Mouse (Mus musculus): ENCODE results near the gene Farsb. TPM values are rescaled to one million over a fixed set of nuclear protein-coding genes. Genes with fewer than 3 reads are reported as not detected.

The Farsb gene
- total and polyA plus RNA-seq, 3 experiments, result 114 to 205 (median 180) TPM

GRCm38 (mm10) chr1:78448091-78448490 lies 40.6 kb downstream of the Farsb start:
- no peak for DNase-seq (ENCODE audit: extremely low read depth)
- TF ChIP-seq SMC3 (IDR thresholded peaks at IDR 0.05; ENCODE audit: low read depth, low read length), result no peak
- no peak for TF ChIP-seq GABPA (IDR thresholded peaks at IDR 0.05; ENCODE audit: insufficient replicate concordance, low read depth, low read length)
- Histone ChIP-seq H3K27ac (ENCODE audit: insufficient read depth, low read depth) (no peak overlapping the region), H3K79me2 (replicated peaks; ENCODE audit: control insufficient read depth, extremely low read depth, insufficient read depth, poor library complexity, severe bottlenecking) (peaks cover 7% of the 10 kb centered on the region), H3K4me2 (ENCODE audit: insufficient read depth, low read depth, poor library complexity, severe bottlenecking) (no peak overlapping the region), H3K9me3 (replicated peaks; ENCODE audit: low read length) (no peaks in the 10 kb centered on the region), H3K9ac (ENCODE audit: insufficient read depth, low read depth) (no peak overlapping the region), H3K27me3 (replicated peaks) (no peaks in the 10 kb centered on the region), H3K4me3 (replicated peaks in 1 of 3; ENCODE audit: low read depth in 2 of 3, low read length in 2 of 3, poor library complexity in 1 of 3) (no peak overlapping the region), H3K36me3 (replicated peaks in 1 of 2; ENCODE audit: control insufficient read depth in 1 of 2, insufficient read depth in 1 of 2, low read length in 1 of 2) (peaks cover 62 to 86% of the 10 kb centered on the region in 2 experiments), H3K4me1 (ENCODE audit: control insufficient read depth in 1 of 2, insufficient read depth in 2 of 2) (peaks cover 6 to 28% of the 10 kb centered on the region in 2 experiments)
- in situ Hi-C loops (cut with MboI; ENCODE audit: low pct_ligation_motif_present, low pct_unique_long_range_greater_than_20kb, low sequenced_read_pairs) (no loop called here), dilution Hi-C loops (cut with MboI; ENCODE audit: extremely low pct_ligation_motif_present, extremely low pct_unique_long_range_greater_than_20kb, low sequenced_read_pairs) (no loop called here)

DNA sequence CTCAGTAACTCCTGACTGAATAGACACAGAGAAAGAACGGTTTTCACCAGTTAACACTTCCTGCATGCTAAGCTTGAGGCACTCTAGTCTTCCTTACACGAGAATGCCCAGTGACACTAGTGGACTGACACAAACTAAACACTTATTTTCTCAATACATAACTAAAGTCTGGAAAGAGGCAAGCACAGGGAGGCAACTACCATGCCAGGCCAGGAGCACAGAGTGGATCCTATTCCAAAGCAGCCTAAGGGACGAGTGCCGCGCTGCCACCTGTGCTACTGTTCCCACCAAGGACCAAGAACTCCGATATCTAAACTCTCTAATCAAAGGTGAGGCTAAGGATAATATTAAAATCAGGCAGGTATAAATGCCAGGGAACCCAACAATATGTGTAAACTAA lies 42.0 kb downstream of the Farsb start:
- Histone ChIP-seq H3K9me3 (replicated peaks; ENCODE audit: low read length) (no peaks in the 10 kb centered on the region), H3K4me3 (replicated peaks in 1 of 3; ENCODE audit: low read depth in 2 of 3, low read length in 2 of 3, poor library complexity in 1 of 3) (no peak overlapping the region), H3K4me1 (ENCODE audit: control insufficient read depth in 1 of 2, insufficient read depth in 2 of 2) (peaks cover 3 to 16% of the 10 kb centered on the region in 2 experiments; a peak in 3 of 4 replicates), H3K27ac (ENCODE audit: insufficient read depth, low read depth) (no peak overlapping the region), H3K9ac (ENCODE audit: insufficient read depth, low read depth) (no peak overlapping the region), H3K27me3 (replicated peaks) (no peaks in the 10 kb centered on the region), H3K79me2 (replicated peaks; ENCODE audit: control insufficient read depth, extremely low read depth, insufficient read depth, poor library complexity, severe bottlenecking) (peaks cover 2% of the 10 kb centered on the region), H3K4me2 (ENCODE audit: insufficient read depth, low read depth, poor library complexity, severe bottlenecking) (no peak overlapping the region), H3K36me3 (replicated peaks in 1 of 2; ENCODE audit: control insufficient read depth in 1 of 2, insufficient read depth in 1 of 2, low read length in 1 of 2) (peaks cover 68 to 83% of the 10 kb centered on the region in 2 experiments)
- no peak for TF ChIP-seq RAD21 (IDR thresholded peaks at IDR 0.05; ENCODE audit: low read depth, low read length)
- TF ChIP-seq TBP (conservative IDR thresholded peaks at IDR 0.05; ENCODE audit: low read depth, low read length), result no peak
- no peak for TF ChIP-seq UBTF (IDR thresholded peaks at IDR 0.05; ENCODE audit: low read depth, low read length)
- no peak for TF ChIP-seq POLR2AphosphoS2 (IDR thresholded peaks at IDR 0.05; ENCODE audit: low read depth, low read length)
- DNase-seq (ENCODE audit: extremely low read depth), result no peak
- dilution Hi-C loops (cut with MboI; ENCODE audit: extremely low pct_ligation_motif_present, extremely low pct_unique_long_range_greater_than_20kb, low sequenced_read_pairs) (no loop called here), in situ Hi-C loops (cut with MboI; ENCODE audit: low pct_ligation_motif_present, low pct_unique_long_range_greater_than_20kb, low sequenced_read_pairs) (no loop called here)

DNA sequence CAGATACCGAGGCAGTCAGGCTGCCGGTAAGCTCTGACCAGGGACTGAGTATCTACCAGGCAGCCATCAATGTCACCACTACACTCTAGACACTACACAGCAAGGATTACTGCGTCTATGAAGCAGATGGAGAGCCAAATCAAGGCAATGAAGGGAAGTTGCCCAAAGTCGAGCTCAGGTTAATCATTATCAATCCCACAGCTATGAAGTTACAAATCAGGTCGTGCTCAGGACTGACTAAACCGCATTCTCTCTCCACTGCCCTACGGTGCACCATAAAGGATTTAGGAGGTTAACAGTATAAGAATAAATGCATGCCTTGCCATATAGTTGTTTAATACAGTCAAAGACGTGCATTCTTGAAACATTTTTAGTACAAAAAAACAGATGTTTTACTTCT lies 42.5 kb downstream of the Farsb start:
- in situ Hi-C loops (cut with MboI; ENCODE audit: low pct_ligation_motif_present, low pct_unique_long_range_greater_than_20kb, low sequenced_read_pairs), result no loop called here
- peaks cover 66 to 83% of the 10 kb centered on the region in 2 experiments for H3K36me3 ChIP-seq (replicated peaks in 1 of 2; ENCODE audit: control insufficient read depth in 1 of 2, insufficient read depth in 1 of 2, low read length in 1 of 2)
- no peak overlapping the region for H3K4me2 ChIP-seq (ENCODE audit: insufficient read depth, low read depth, poor library complexity, severe bottlenecking)
- DNase-seq (ENCODE audit: extremely low read depth), result no peak
- H3K27me3 ChIP-seq (replicated peaks), result no peaks in the 10 kb centered on the region
- H3K9ac ChIP-seq (ENCODE audit: insufficient read depth, low read depth), result no peak overlapping the region
- no peak overlapping the region for H3K27ac ChIP-seq (ENCODE audit: insufficient read depth, low read depth)
- no peak overlapping the region for H3K4me3 ChIP-seq (replicated peaks in 1 of 3; ENCODE audit: low read depth in 2 of 3, low read length in 2 of 3, poor library complexity in 1 of 3)
- H3K9me3 ChIP-seq (replicated peaks; ENCODE audit: low read length), result no peaks in the 10 kb centered on the region
- peaks cover 6% of the 10 kb centered on the region for H3K79me2 ChIP-seq (replicated peaks; ENCODE audit: control insufficient read depth, extremely low read depth, insufficient read depth, poor library complexity, severe bottlenecking)
- peaks cover 3 to 16% of the 10 kb centered on the region in 2 experiments; a peak in 3 of 4 replicates for H3K4me1 ChIP-seq (ENCODE audit: control insufficient read depth in 1 of 2, insufficient read depth in 2 of 2)
- no peak for TF ChIP-seq RAD21 (IDR thresholded peaks at IDR 0.05; ENCODE audit: low read depth, low read length)
- no peak for TF ChIP-seq ELF1 (IDR thresholded peaks at IDR 0.05; ENCODE audit: low read depth, low read length)
- no peak for TF ChIP-seq TBP (conservative IDR thresholded peaks at IDR 0.05; ENCODE audit: low read depth, low read length)
- TF ChIP-seq MXI1 (IDR thresholded peaks at IDR 0.05; ENCODE audit: low read depth, low read length), result no peak
- no peak for TF ChIP-seq CTCF (conservative IDR thresholded peaks at IDR 0.05 in 1 of 2, IDR thresholded peaks at IDR 0.05 in 1 of 2; ENCODE audit: low read depth in 2 of 2, low read length in 2 of 2)
- TF ChIP-seq SIN3A (IDR thresholded peaks at IDR 0.05; ENCODE audit: low read length), result no peak
- TF ChIP-seq HCFC1 (IDR thresholded peaks at IDR 0.05; ENCODE audit: low read depth, low read length), result no peak
- no peak for TF ChIP-seq EP300 (IDR thresholded peaks at IDR 0.05; ENCODE audit: low read length)
- no peak for TF ChIP-seq KAT2A (IDR thresholded peaks at IDR 0.05; ENCODE audit: insufficient replicate concordance, low read length)
- TF ChIP-seq ZKSCAN1 (IDR thresholded peaks at IDR 0.05; ENCODE audit: borderline replicate concordance, low read depth, low read length), result no peak
- no peak for TF ChIP-seq ZMIZ1 (IDR thresholded peaks at IDR 0.05; ENCODE audit: low read depth, low read length)
- no peak for TF ChIP-seq POLR2AphosphoS2 (IDR thresholded peaks at IDR 0.05; ENCODE audit: low read depth, low read length)
- no peak for TF ChIP-seq UBTF (IDR thresholded peaks at IDR 0.05; ENCODE audit: low read depth, low read length)
- TF ChIP-seq NRF1 (IDR thresholded peaks at IDR 0.05; ENCODE audit: low read depth, low read length), result no peak
- dilution Hi-C loops (cut with MboI; ENCODE audit: extremely low pct_ligation_motif_present, extremely low pct_unique_long_range_greater_than_20kb, low sequenced_read_pairs), result no loop called here
